Mouse (Mus musculus) liver, embryonic 14.5 days (tissue): ENCODE measurements around the gene Ell.

ENCODE experiments used
- CTCF ChIP-seq: IDR thresholded peaks from 2 replicates; pipeline ENCODE4 v1.5.1; 2016; ENCODE audit warnings: antibody characterized with exemption, low read depth, control low read depth
- EP300 ChIP-seq: IDR thresholded peaks from 2 replicates; pipeline ENCODE4 v1.6.1; 2016; ENCODE audit warnings: antibody characterized with exemption, low read depth

DNA sequence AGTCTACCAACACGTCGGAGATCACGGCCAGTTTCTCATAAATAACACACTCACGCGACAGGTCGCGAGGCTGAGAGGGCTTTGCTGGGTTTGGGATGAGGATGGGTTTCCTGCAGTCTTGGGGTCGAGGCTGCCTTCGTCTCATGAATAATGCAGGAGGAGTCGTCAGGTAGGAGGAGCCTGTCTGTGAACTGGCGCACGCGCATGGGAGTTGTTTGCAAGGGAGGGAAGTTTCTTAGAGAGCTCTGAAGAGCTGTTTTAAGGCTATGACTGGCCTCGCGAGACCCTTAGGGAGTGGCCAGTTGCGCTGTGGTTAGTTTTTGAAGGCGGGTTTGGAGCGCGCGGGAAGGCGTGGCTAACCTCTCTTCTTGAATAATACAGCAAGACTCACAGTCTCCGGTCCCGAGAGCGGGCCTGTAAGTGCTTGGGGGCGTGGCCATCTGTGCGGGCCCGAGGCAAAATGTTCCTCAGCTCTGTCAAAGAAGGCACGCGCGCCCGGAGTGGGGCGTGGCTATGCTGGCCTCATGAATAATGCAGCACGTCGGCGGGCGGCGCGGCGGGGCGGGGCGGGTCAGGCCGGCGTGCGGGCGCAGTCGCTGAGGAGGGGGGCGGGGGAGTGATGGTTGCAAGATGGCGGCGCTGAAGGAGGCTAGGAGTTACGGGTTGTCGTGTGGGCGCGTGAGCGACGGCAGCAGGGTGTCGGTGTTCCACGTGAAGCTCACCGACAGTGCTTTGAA lies at the start of gene Ell:
- no peak for TF ChIP-seq EP300
- no peak for TF ChIP-seq CTCF
